Comparison of ENCODE assay signal across 26 mouse cellular contexts in genomic region chr10:82982286-82982685, GRCm38 (mm10). TPM values are rescaled to one million over a fixed set of nuclear protein-coding genes. Genes with fewer than 3 reads are reported as not detected.
DNase-seq lines count a peak whose midpoint lies in the region; ATAC-seq lines count a peak whose summit lies in the region.
"Had no signal": no experiment of that assay in that cellular context is flagged by ENCODE, and none has a peak within 500 bp of the region (broad histone marks: within the 10 kb centered on the region; RNA-seq: fewer than 3 reads in every experiment).

No protein-coding gene starts in this region.

- no peaks in the 10 kb centered on the region for H3K36me3 ChIP-seq in hindbrain, embryonic 11.5 days (ENCODE audit: control insufficient read depth, insufficient read depth, low read length)
- H3K36me3 ChIP-seq in midbrain, embryonic 16.5 days (ENCODE audit: control insufficient read depth, insufficient read depth, low read length) = no peaks in the 10 kb centered on the region
- H3K36me3 ChIP-seq: embryonic facial prominence, embryonic 10.5 days; embryonic facial prominence, embryonic 13.5 days; forebrain, embryonic 12.5 days; forebrain, embryonic 15.5 days; heart, embryonic 10.5 days; heart, embryonic 13.5 days; hindbrain, embryonic 10.5 days had no signal

- no peaks in the 10 kb centered on the region for H3K9me3 ChIP-seq in hindbrain, embryonic 11.5 days (ENCODE audit: control insufficient read depth, low read length)
- H3K9me3 ChIP-seq in midbrain, embryonic 16.5 days (replicated peaks; ENCODE audit: control insufficient read depth, low read length, poor library complexity, severe bottlenecking) = no peaks in the 10 kb centered on the region
- H3K9me3 ChIP-seq: embryonic facial prominence, embryonic 10.5 days; embryonic facial prominence, embryonic 13.5 days; forebrain, embryonic 12.5 days; forebrain, embryonic 15.5 days; heart, embryonic 10.5 days; heart, embryonic 13.5 days; hindbrain, embryonic 10.5 days had no signal

- H3K9ac ChIP-seq in hindbrain, embryonic 11.5 days (ENCODE audit: low read depth, low read length) = no peak overlapping the region
- H3K9ac ChIP-seq in midbrain, embryonic 16.5 days (ENCODE audit: low read depth, low read length) = no peak overlapping the region
- H3K9ac ChIP-seq: embryonic facial prominence, embryonic 13.5 days; forebrain, embryonic 12.5 days; forebrain, embryonic 15.5 days; heart, embryonic 13.5 days; hindbrain, embryonic 14.5 days had no signal

- no peak overlapping the region for H3K4me2 ChIP-seq in hindbrain, embryonic 11.5 days (replicated peaks; ENCODE audit: low read depth, low read length)
- no peak overlapping the region for H3K4me2 ChIP-seq in midbrain, embryonic 16.5 days (ENCODE audit: low read length)
- H3K4me2 ChIP-seq: embryonic facial prominence, embryonic 13.5 days; forebrain, embryonic 12.5 days; forebrain, embryonic 15.5 days; heart, embryonic 13.5 days; hindbrain, embryonic 14.5 days had no signal

- peak; percentile 31 for ATAC-seq in common myeloid progenitor, adult 5-6 weeks (replicated peaks; ENCODE audit: low read depth, poor library complexity, severe bottlenecking)
- 0 out of 2 replicates have a peak, but pooled peaks have one; percentile 31 for ATAC-seq in monocyte, adult 5-6 weeks (replicated peaks; ENCODE audit: insufficient number of reproducible peaks, low FRiP score, low TSS enrichment, poor library complexity, severe bottlenecking)
- ATAC-seq in hindbrain, embryonic 11.5 days (ENCODE audit: low FRiP score) = no peak
- no peak for ATAC-seq in midbrain, embryonic 16.5 days
- ATAC-seq: forebrain, embryonic 15.5 days; hindbrain, postnatal 0 days had no signal

- DNase-seq in thymus, postnatal 25 days = peak; percentile 12
- DNase-seq in thymus, postnatal 4 days = no peak
- no peak for DNase-seq in adrenal gland, postnatal 36 days
- no peak for DNase-seq in hindbrain, embryonic 11.5 days (ENCODE audit: low spot score)
- DNase-seq: adrenal gland, postnatal 10 days; cerebellum, adult 11 months; cerebellum, adult 2 months; cerebellum, adult 9-11 months; cerebellum, postnatal 25 days; embryo, embryonic 11 days; gastrocnemius, postnatal 36 days; heart, adult 2 months; heart, postnatal 14 days had no signal

- 82% methylated on average over 3 of the region's 3 CpGs for WGBS in hindbrain, embryonic 11.5 days
- 87% methylated on average over 3 of the region's 3 CpGs for WGBS in midbrain, embryonic 16.5 days

- peaks cover 13% of the 10 kb centered on the region for H3K27me3 ChIP-seq in hindbrain, embryonic 11.5 days (ENCODE audit: control insufficient read depth, insufficient read depth, low read length)
- no peaks in the 10 kb centered on the region for H3K27me3 ChIP-seq in midbrain, embryonic 16.5 days (ENCODE audit: control insufficient read depth, insufficient read depth, low read depth, low read length)

- no peak overlapping the region for H3K27ac ChIP-seq in hindbrain, embryonic 11.5 days (ENCODE audit: low read depth, low read length)
- no peak overlapping the region for H3K27ac ChIP-seq in midbrain, embryonic 16.5 days (ENCODE audit: low read length)
- H3K27ac ChIP-seq: embryonic facial prominence, embryonic 10.5 days; embryonic facial prominence, embryonic 13.5 days; forebrain, embryonic 12.5 days; forebrain, embryonic 15.5 days; heart, adult 2 months; heart, embryonic 10.5 days; heart, embryonic 13.5 days; hindbrain, embryonic 10.5 days; hindbrain, embryonic 14.5 days; hindbrain, postnatal 0 days had no signal

- no peak overlapping the region for H3K4me3 ChIP-seq in hindbrain, embryonic 11.5 days (ENCODE audit: low read depth, low read length)
- no peak overlapping the region for H3K4me3 ChIP-seq in midbrain, embryonic 16.5 days (ENCODE audit: low read depth, low read length)
- H3K4me3 ChIP-seq: embryonic facial prominence, embryonic 10.5 days; embryonic facial prominence, embryonic 13.5 days; erythroblast, embryonic 14.5 days; forebrain, embryonic 12.5 days; forebrain, embryonic 15.5 days; heart, adult 2 months; heart, embryonic 10.5 days; heart, embryonic 13.5 days; hindbrain, embryonic 10.5 days had no signal

- H3K4me1 ChIP-seq in hindbrain, embryonic 11.5 days (replicated peaks; ENCODE audit: control insufficient read depth, insufficient read depth, low read length) = peaks cover 7% of the 10 kb centered on the region; the same call in 1 of the 2 replicates
- peaks cover 10% of the 10 kb centered on the region for H3K4me1 ChIP-seq in midbrain, embryonic 16.5 days (ENCODE audit: control insufficient read depth, insufficient read depth, low read length)

RNA-seq across cellular contexts. Expression of gene Chst11, which starts 3.0 kb away (rescaled TPM):
- 18.6 and 19.9 TPM in 2 replicates for total RNA-seq in common myeloid progenitor, adult 5-6 weeks (2017)
- 9.0 to 18.3 TPM (median 9.7 TPM) in 3 replicates for total RNA-seq in monocyte, adult 5-6 weeks (2017)
- 10 to 100 TPM; 40.8 to 75.4 TPM for total RNA-seq in adrenal gland, postnatal 36 days (2021)
- 2.2 and 2.3 TPM in 2 replicates for polyA plus RNA-seq in hindbrain, embryonic 11.5 days (2014; fragmentation: Nextera tagmentation; extraction: Ambion mirVana)
- 3.2 and 4.1 TPM in 2 replicates for polyA plus RNA-seq in midbrain, embryonic 16.5 days (2015; fragmentation: Nextera tagmentation; extraction: Ambion mirVana)

Comparison
In these comparisons a context has a peak if more than half of its experiments do, and no peak if none do; other contexts are left out.
1. ATAC-seq: peak in common myeloid progenitor, adult 5-6 weeks (single experiment) and monocyte, adult 5-6 weeks (single experiment); none in hindbrain, embryonic 11.5 days (single experiment) and midbrain, embryonic 16.5 days (single experiment).